Mouse (Mus musculus) CH12.LX (cell line): ENCODE measurements at regions not wholly inside any gene's neighbourhood (a gene's known extent, or its start where the extent isn't known, plus 50 kb on each side); places are given as distances from the start of the nearest gene placed in this dataset.

Experiments used
- DNase-seq: peaks from one replicate; pipeline ENCODE4 v3.0.0-alpha.2; 2013; ENCODE audit errors: extremely low read depth
- H3K27ac ChIP-seq: 2 replicates; pipeline ENCODE4 v1.5.1; 2012; ENCODE audit warnings: low read depth, mild to moderate bottlenecking, control low read depth, moderate library complexity; ENCODE audit not compliant: insufficient read depth
- H3K27me3 ChIP-seq: replicated peaks from 2 replicates; pipeline ENCODE3; 2012; ENCODE audit warnings: inconsistent platforms
- H3K36me3 ChIP-seq, 2 experiments: replicated peaks in 1 of 2; 2 replicates each; pipeline versions ENCODE3 to v1.6.1; 2012; ENCODE audit warnings: inconsistent platforms in 1 of 2, low read length in 1 of 2, mild to moderate bottlenecking in 1 of 2, mixed read lengths in 1 of 2, moderate library complexity in 1 of 2; ENCODE audit not compliant: control insufficient read depth in 1 of 2, insufficient read depth in 1 of 2
- H3K4me1 ChIP-seq, 2 experiments: 2 replicates each; pipeline ENCODE4 v1.6.1; 2012; ENCODE audit warnings: inconsistent platforms in 1 of 2, moderate library complexity in 1 of 2; ENCODE audit not compliant: insufficient read depth in 2 of 2, control insufficient read depth in 1 of 2
- H3K4me2 ChIP-seq: 2 replicates; pipeline ENCODE4 v1.6.1; 2012; ENCODE audit warnings: low read depth, mild to moderate bottlenecking, control low read depth; ENCODE audit not compliant: poor library complexity, insufficient read depth, severe bottlenecking
- H3K4me3 ChIP-seq, 3 experiments: fragments of 150-350 bp in 1 of 3; sonication (generic) in 1 of 3; replicated peaks in 1 of 3; 2 replicates each; pipeline versions ENCODE3 to v1.5.1; 2011 to 2012; ENCODE audit warnings: low read depth in 2 of 3, low read length in 2 of 3, mild to moderate bottlenecking in 2 of 3, moderate library complexity in 2 of 3, control low read depth in 1 of 3, improper control_type of control experiment in 1 of 3, inconsistent platforms in 1 of 3, mixed read lengths in 1 of 3; ENCODE audit not compliant: poor library complexity in 1 of 3
- H3K79me2 ChIP-seq: replicated peaks from 2 replicates; pipeline ENCODE4 v1.6.1; 2012; ENCODE audit warnings: mild to moderate bottlenecking, moderate library complexity; ENCODE audit not compliant: control insufficient read depth, poor library complexity, insufficient read depth, severe bottlenecking; ENCODE audit errors: extremely low read depth
- H3K9ac ChIP-seq: 2 replicates; pipeline ENCODE4 v1.6.1; 2012; ENCODE audit warnings: low read depth, mild to moderate bottlenecking, control low read depth, moderate library complexity; ENCODE audit not compliant: insufficient read depth
- H3K9me3 ChIP-seq: replicated peaks from 2 replicates; pipeline ENCODE3; 2012; ENCODE audit warnings: low read length, inconsistent platforms, mixed read lengths
- BHLHE40 ChIP-seq: IDR thresholded peaks from 2 replicates; pipeline ENCODE4 v1.6.1; 2011; ENCODE audit warnings: mild to moderate bottlenecking, low read depth, low read length, improper control_type of control experiment
- CHD1 ChIP-seq: IDR thresholded peaks from 2 replicates; pipeline ENCODE4 v1.6.1; 2012; ENCODE audit warnings: low read depth, low read length, improper control_type of control experiment, inconsistent platforms
- CHD2 ChIP-seq: IDR thresholded peaks from 2 replicates; pipeline ENCODE4 v1.6.1; 2011; ENCODE audit warnings: low read length, improper control_type of control experiment
- CTCF ChIP-seq, 2 experiments: IDR thresholded peaks in 1 of 2; conservative IDR thresholded peaks in 1 of 2; 2 replicates each; pipeline ENCODE4 v1.5.1; 2011 to 2012; ENCODE audit warnings: low read depth in 2 of 2, low read length in 2 of 2, improper control_type of control experiment in 1 of 2, inconsistent platforms in 1 of 2, mild to moderate bottlenecking in 1 of 2, moderate library complexity in 1 of 2
- E2F4 ChIP-seq: IDR thresholded peaks from 2 replicates; pipeline ENCODE4 v1.6.1; 2011; ENCODE audit warnings: low read depth, low read length, improper control_type of control experiment; ENCODE audit not compliant: insufficient replicate concordance
- ELF1 ChIP-seq: IDR thresholded peaks from 2 replicates; pipeline ENCODE4 v1.6.1; 2014; ENCODE audit warnings: low read depth, mild to moderate bottlenecking, inconsistent platforms, low read length, improper control_type of control experiment
- ETS1 ChIP-seq: conservative IDR thresholded peaks from 2 replicates; pipeline ENCODE4 v1.6.1; 2012; ENCODE audit warnings: low read depth, mild to moderate bottlenecking, inconsistent platforms, low read length, improper control_type of control experiment, moderate library complexity
- GABPA ChIP-seq: IDR thresholded peaks from 2 replicates; pipeline ENCODE4 v1.6.1; 2012; ENCODE audit warnings: low read depth, low read length, improper control_type of control experiment, inconsistent platforms; ENCODE audit not compliant: insufficient replicate concordance
- IRF4 ChIP-seq: IDR thresholded peaks from 2 replicates; pipeline ENCODE4 v1.6.1; 2014; ENCODE audit warnings: low read depth, mild to moderate bottlenecking, inconsistent platforms, low read length, improper control_type of control experiment
- JUN ChIP-seq: IDR thresholded peaks from 2 replicates; pipeline ENCODE4 v1.6.1; 2011; ENCODE audit warnings: low read depth, mild to moderate bottlenecking, low read length, improper control_type of control experiment, moderate library complexity; ENCODE audit not compliant: insufficient read depth
- JUND ChIP-seq: conservative IDR thresholded peaks from 2 replicates; pipeline ENCODE4 v1.6.1; 2011; ENCODE audit warnings: low read depth, low read length, improper control_type of control experiment
- KAT2A ChIP-seq: IDR thresholded peaks from 2 replicates; pipeline ENCODE4 v1.6.1; 2012; ENCODE audit warnings: low read length, improper control_type of control experiment, inconsistent platforms; ENCODE audit not compliant: insufficient replicate concordance
- MAFK ChIP-seq: IDR thresholded peaks from 2 replicates; pipeline ENCODE4 v1.6.1; 2011; ENCODE audit warnings: low read length, improper control_type of control experiment; ENCODE audit not compliant: insufficient replicate concordance
- MAX ChIP-seq: IDR thresholded peaks from 2 replicates; pipeline ENCODE4 v1.6.1; 2011; ENCODE audit warnings: low read length, improper control_type of control experiment
- MEF2A ChIP-seq: IDR thresholded peaks from 2 replicates; pipeline ENCODE4 v1.6.1; 2014; ENCODE audit warnings: low read depth, mild to moderate bottlenecking, inconsistent platforms, low read length, improper control_type of control experiment, borderline replicate concordance
- MXI1 ChIP-seq: IDR thresholded peaks from 2 replicates; pipeline ENCODE4 v1.6.1; 2011; ENCODE audit warnings: mild to moderate bottlenecking, low read depth, low read length, improper control_type of control experiment
- MYC ChIP-seq: IDR thresholded peaks from 2 replicates; pipeline ENCODE4 v1.6.1; 2011; ENCODE audit warnings: low read depth, mild to moderate bottlenecking, improper control_type of control experiment, low read length
- NELFE ChIP-seq: IDR thresholded peaks from 2 replicates; pipeline ENCODE4 v1.6.1; 2011; ENCODE audit warnings: low read depth, low read length, improper control_type of control experiment
- PAX5 ChIP-seq: IDR thresholded peaks from 2 replicates; pipeline ENCODE4 v1.6.1; 2012; ENCODE audit warnings: low read length, inconsistent platforms, mixed read lengths
- POLR2AphosphoS2 ChIP-seq: IDR thresholded peaks from 2 replicates; pipeline ENCODE4 v1.6.1; 2011; ENCODE audit warnings: low read depth, low read length, improper control_type of control experiment
- SIN3A ChIP-seq: IDR thresholded peaks from 2 replicates; pipeline ENCODE4 v1.6.1; 2012; ENCODE audit warnings: low read length, improper control_type of control experiment, inconsistent platforms
- SMC3 ChIP-seq: IDR thresholded peaks from 2 replicates; pipeline ENCODE4 v1.6.1; 2011; ENCODE audit warnings: low read depth, low read length, improper control_type of control experiment
- TBP ChIP-seq: conservative IDR thresholded peaks from 2 replicates; pipeline ENCODE4 v1.6.1; 2011; ENCODE audit warnings: low read depth, low read length, improper control_type of control experiment
- TCF12 ChIP-seq: IDR thresholded peaks from 2 replicates; pipeline ENCODE4 v1.6.1; 2014; ENCODE audit warnings: low read depth, mild to moderate bottlenecking, inconsistent platforms, low read length, improper control_type of control experiment
- UBTF ChIP-seq: IDR thresholded peaks from 2 replicates; pipeline ENCODE4 v1.6.1; 2012; ENCODE audit warnings: low read depth, mild to moderate bottlenecking, inconsistent platforms, low read length, improper control_type of control experiment, moderate library complexity
- USF1 ChIP-seq: IDR thresholded peaks from 2 replicates; pipeline ENCODE4 v1.6.1; 2014; ENCODE audit warnings: low read depth, mild to moderate bottlenecking, inconsistent platforms, low read length, improper control_type of control experiment
- USF2 ChIP-seq: conservative IDR thresholded peaks from 2 replicates; pipeline ENCODE4 v1.6.1; 2011; ENCODE audit warnings: low read depth, low read length, improper control_type of control experiment
- ZC3H11A ChIP-seq: IDR thresholded peaks from 2 replicates; pipeline ENCODE4 v1.6.1; 2012; ENCODE audit warnings: low read depth, mild to moderate bottlenecking, inconsistent platforms, low read length, improper control_type of control experiment
- ZKSCAN1 ChIP-seq: IDR thresholded peaks from 2 replicates; pipeline ENCODE4 v1.6.1; 2012; ENCODE audit warnings: low read depth, inconsistent platforms, low read length, improper control_type of control experiment, borderline replicate concordance
- ZMIZ1 ChIP-seq: IDR thresholded peaks from 2 replicates; pipeline ENCODE4 v1.6.1; 2012; ENCODE audit warnings: low read depth, mild to moderate bottlenecking, inconsistent platforms, low read length, improper control_type of control experiment
- ZNF384 ChIP-seq: IDR thresholded peaks from 2 replicates; pipeline ENCODE4 v1.6.1; 2012; ENCODE audit warnings: low read depth, low read length, improper control_type of control experiment, inconsistent platforms
- dilution Hi-C: fragments of 300-500 bp; cut with MboI; formaldehyde crosslinking; loops from 2 replicates; pipeline ENCODE4 v1.14.3; 2020; ENCODE audit warnings: low sequenced_read_pairs; ENCODE audit not compliant: extremely low pct_unique_long_range_greater_than_20kb, extremely low pct_ligation_motif_present
- in situ Hi-C: fragments of 300-500 bp; cut with MboI; formaldehyde crosslinking; loops from 3 replicates; pipeline ENCODE4 v1.14.3; 2019; ENCODE audit warnings: low sequenced_read_pairs, low pct_ligation_motif_present, low pct_unique_long_range_greater_than_20kb, mixed read lengths

DNA sequence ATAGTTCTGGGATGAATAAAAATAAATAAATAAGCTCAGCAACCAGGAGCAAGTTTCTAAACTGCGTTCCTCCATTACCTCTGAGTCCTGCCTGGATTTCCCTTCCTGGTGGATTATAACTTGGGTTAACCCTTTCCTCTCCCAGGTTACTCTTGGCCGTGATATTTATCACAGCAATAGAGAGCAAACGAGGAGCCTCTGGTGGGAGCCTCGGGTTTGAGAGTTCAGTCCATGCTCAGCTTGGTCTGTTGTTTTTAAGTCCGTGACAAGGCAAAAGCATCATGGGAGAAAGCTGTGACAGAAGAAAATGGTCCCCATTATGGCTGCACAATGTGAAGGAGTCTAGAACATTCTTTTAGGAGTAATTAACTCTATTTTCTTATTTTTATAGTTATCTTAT, 61.0 kb upstream of the Osbpl8 start:
- Histone ChIP-seq H3K4me1 (peaks cover 0 to 27% of the 10 kb centered on the region in 2 experiments; a peak in 3 of 4 replicates), H3K9me3 (peaks cover 4% of the 10 kb centered on the region), H3K27ac (no peak overlapping the region), H3K4me3 (peak overlapping the region in 2 of 3 experiments; percentile 34 to 50), H3K27me3 (peaks cover 2% of the 10 kb centered on the region), H3K36me3 (no peaks in the 10 kb centered on the region), H3K4me2 (peak overlapping the region; percentile 89; the same call in 1 of the 2 replicates), H3K9ac (peak overlapping the region; percentile 29; the same call in 1 of the 2 replicates), H3K79me2 (no peaks in the 10 kb centered on the region)
- in situ Hi-C loops = loop anchor here (25.0 kb wide), 1 partner anchor 534 kb away; no protein-coding TSS in a partner anchor
- DNase-seq = no peak
- dilution Hi-C loops = no loop called here
- TF ChIP-seq USF2 (no peak), ZMIZ1 (no peak), E2F4 (no peak), MAX (no peak), UBTF (no peak), CTCF (conservative IDR thresholded peaks at IDR 0.05 in 1 of 2, IDR thresholded peaks at IDR 0.05 in 1 of 2; ENCODE audit: low read depth in 2 of 2, low read length in 2 of 2) (no peak), POLR2AphosphoS2 (no peak), MXI1 (no peak), ETS1 (no peak)

DNA sequence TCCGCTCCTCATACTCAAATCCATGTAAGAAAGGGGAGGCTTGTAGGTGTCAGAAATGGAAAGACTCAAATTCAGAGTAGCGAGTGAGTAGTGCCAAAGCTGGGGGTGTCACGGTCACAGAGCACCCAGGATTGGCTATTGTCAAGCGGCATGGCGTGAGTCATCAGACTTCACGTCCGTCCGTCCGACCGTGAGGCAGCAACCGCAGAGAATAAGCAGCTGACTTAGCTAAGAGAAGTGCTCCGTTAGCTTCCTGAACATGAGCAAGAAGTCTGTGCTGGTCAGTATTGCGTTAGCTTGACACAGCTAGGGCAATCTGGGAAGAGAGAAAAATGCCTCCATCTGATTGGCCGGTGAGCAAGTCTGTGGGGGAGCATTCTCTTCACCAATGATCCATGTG, 61.5 kb upstream of the Osbpl8 start:
- H3K9ac ChIP-seq = peak overlapping the region; percentile 48
- peak overlapping the region; percentile 34 to 50 (median 44) for H3K4me3 ChIP-seq
- dilution Hi-C loops (no loop called here), in situ Hi-C loops (loop anchor here (25.0 kb wide), 1 partner anchor 534 kb away; no protein-coding TSS in a partner anchor)
- H3K27ac ChIP-seq = peak overlapping the region; percentile 36; the same call in 1 of the 2 replicates
- TF ChIP-seq CHD2 = no peak
- TF ChIP-seq TBP = no peak
- 0 out of 2 replicates have a peak, but pooled peaks have one; percentile 53 for TF ChIP-seq MAFK
- peak; percentile 53; the same call in 1 of the 2 replicates for TF ChIP-seq ELF1
- no peak for TF ChIP-seq GABPA
- TF ChIP-seq CHD1 = no peak
- no peak for TF ChIP-seq PAX5
- no peak for TF ChIP-seq KAT2A
- TF ChIP-seq SMC3 = no peak
- TF ChIP-seq USF1 = no peak
- TF ChIP-seq ETS1 = peak; percentile 87
- TF ChIP-seq SIN3A = peak; percentile 71; the same call in 1 of the 2 replicates
- peak; percentile 64; the same call in 1 of the 2 replicates for TF ChIP-seq MXI1
- TF ChIP-seq JUN = no peak
- TF ChIP-seq ZNF384 = no peak
- TF ChIP-seq POLR2AphosphoS2 = no peak
- TF ChIP-seq TCF12 = 0 out of 2 replicates have a peak, but pooled peaks have one; percentile 25
- no peak for TF ChIP-seq CTCF (conservative IDR thresholded peaks at IDR 0.05 in 1 of 2, IDR thresholded peaks at IDR 0.05 in 1 of 2; ENCODE audit: low read depth in 2 of 2, low read length in 2 of 2)
- TF ChIP-seq ZC3H11A = no peak
- no peak for TF ChIP-seq IRF4
- no peak for TF ChIP-seq NELFE
- TF ChIP-seq MEF2A = no peak
- TF ChIP-seq JUND = 0 out of 2 replicates have a peak, but pooled peaks have one; percentile 28
- no peak for TF ChIP-seq USF2
- peak; percentile 94 for TF ChIP-seq BHLHE40
- no peak for TF ChIP-seq ZKSCAN1
- peak; percentile 60; the same call in 1 of the 2 replicates for TF ChIP-seq MYC
- peaks cover 2% of the 10 kb centered on the region for H3K27me3 ChIP-seq
- peak overlapping the region; percentile 89 for H3K4me2 ChIP-seq
- peak; percentile 82 for DNase-seq
- H3K79me2 ChIP-seq = no peaks in the 10 kb centered on the region
- H3K4me1 ChIP-seq = peaks cover 0 to 25% of the 10 kb centered on the region in 2 experiments; a peak in 3 of 4 replicates
- H3K36me3 ChIP-seq = no peaks in the 10 kb centered on the region
- H3K9me3 ChIP-seq = peaks cover 4% of the 10 kb centered on the region
